Mouse (Mus musculus): ENCODE data around the gene Cacnb2. TPM values are rescaled to one million over a fixed set of nuclear protein-coding genes. Genes with fewer than 3 reads are reported as not detected.

Cacnb2 gene
- 1.3 and 2.3 TPM in 2 replicates for polyA plus RNA-seq (2015; fragmentation: Nextera tagmentation; extraction: Ambion mirVana)

DNA sequence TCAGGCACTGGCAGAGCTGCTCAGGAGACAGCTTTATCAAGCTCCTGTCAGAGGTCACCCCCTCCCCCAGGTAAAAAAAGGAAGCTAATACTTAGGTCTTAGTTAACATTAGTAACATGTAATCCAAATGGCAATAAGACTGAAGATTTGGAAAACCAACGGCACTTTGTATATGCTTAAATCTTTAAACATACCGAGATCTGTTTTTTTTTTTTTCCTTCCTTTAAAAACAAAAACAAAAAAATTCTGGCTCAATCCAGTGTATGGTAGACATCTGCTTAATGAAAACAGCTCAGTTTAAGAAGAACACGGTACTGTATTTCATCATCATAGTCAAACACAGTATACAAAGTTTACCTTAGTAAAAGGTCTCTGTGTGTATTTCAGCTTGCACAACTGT is at the start of gene Cacnb2:
TSS of gene Cacnb2 (plus strand) at position 301 of the 400 bp plus-strand sequence.
- Histone ChIP-seq H3K9me3 (ENCODE audit: control insufficient read depth, low read length) (no peaks in the 10 kb centered on the region), H3K4me2 (ENCODE audit: low read depth, low read length) (peak within 1 kb of the TSS; percentile 98), H3K4me1 (ENCODE audit: control insufficient read depth, insufficient read depth, low read length) (peaks cover 6% of the 10 kb centered on the region), H3K36me3 (ENCODE audit: control insufficient read depth, insufficient read depth, low read length) (no peaks in the 10 kb centered on the region), H3K4me3 (ENCODE audit: low read length) (peak within 1 kb of the TSS; percentile 65), H3K27ac (ENCODE audit: low read length) (peak within 1 kb of the TSS; percentile 54; the same call in 1 of the 2 replicates), H3K9ac (ENCODE audit: low read depth, low read length) (peak within 1 kb of the TSS; percentile 76), H3K27me3 (replicated peaks; ENCODE audit: control insufficient read depth, insufficient read depth, low read length) (peaks cover 6% of the 10 kb centered on the region; the same call in 1 of the 2 replicates)
- WGBS, result 52% methylated on average over 3 of the region's 3 CpGs
- ATAC-seq, result no peak

GRCm38 (mm10) chr2:14568020-14568419 is 34.9 kb upstream of the Cacnb2 start:
- H3K27me3 ChIP-seq (replicated peaks; ENCODE audit: control insufficient read depth, insufficient read depth, low read length), result no peaks in the 10 kb centered on the region
- H3K36me3 ChIP-seq (ENCODE audit: control insufficient read depth, insufficient read depth, low read length), result no peaks in the 10 kb centered on the region
- no peaks in the 10 kb centered on the region for H3K9me3 ChIP-seq (ENCODE audit: control insufficient read depth, low read length)
- no peak overlapping the region for H3K4me2 ChIP-seq (ENCODE audit: low read depth, low read length)
- WGBS, result 23% methylated on average over 2 of the region's 2 CpGs
- H3K9ac ChIP-seq (ENCODE audit: low read depth, low read length), result no peak overlapping the region
- ATAC-seq, result no peak
- H3K4me1 ChIP-seq (ENCODE audit: control insufficient read depth, insufficient read depth, low read length), result no peaks in the 10 kb centered on the region
- no peak overlapping the region for H3K4me3 ChIP-seq (ENCODE audit: low read length)
- H3K27ac ChIP-seq (ENCODE audit: low read length), result no peak overlapping the region

- no peaks in the 10 kb centered on the region for H3K36me3 ChIP-seq (ENCODE audit: control insufficient read depth, insufficient read depth, low read length)
- no peak overlapping the region for H3K27ac ChIP-seq (ENCODE audit: low read length)
- H3K9me3 ChIP-seq (ENCODE audit: control insufficient read depth, low read length), result no peaks in the 10 kb centered on the region
- H3K27me3 ChIP-seq (replicated peaks; ENCODE audit: control insufficient read depth, insufficient read depth, low read length), result no peaks in the 10 kb centered on the region
- no peak overlapping the region for H3K4me2 ChIP-seq (ENCODE audit: low read depth, low read length)
- no peak overlapping the region for H3K9ac ChIP-seq (ENCODE audit: low read depth, low read length)
- ATAC-seq, result no peak
- H3K4me1 ChIP-seq (ENCODE audit: control insufficient read depth, insufficient read depth, low read length), result no peaks in the 10 kb centered on the region
- H3K4me3 ChIP-seq (ENCODE audit: low read length), result no peak overlapping the region
These were observed 31.6 kb upstream of the Cacnb2 start for GRCm38 (mm10) chr2:14571300-14571699.

DNA sequence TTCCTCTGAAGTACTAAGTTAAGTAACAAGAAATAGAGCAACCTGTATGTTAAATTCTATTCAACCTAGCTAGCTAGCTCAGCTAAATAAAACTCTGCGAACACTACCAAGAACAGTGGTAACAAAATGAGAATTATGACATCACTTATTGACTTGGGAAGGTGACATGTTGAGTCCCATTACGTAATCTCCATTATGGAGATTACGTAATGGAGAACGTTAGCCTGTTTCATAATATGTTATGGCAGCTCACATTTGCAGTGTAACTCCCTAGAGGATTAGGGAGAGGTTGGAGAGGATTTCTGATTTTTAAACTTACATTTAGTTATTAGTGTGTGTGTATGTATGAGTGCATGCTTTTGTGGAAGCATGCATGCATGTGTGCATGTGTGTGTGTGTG is 13.3 kb upstream of the Cacnb2 start:
- H3K27ac ChIP-seq (ENCODE audit: low read length), result no peak overlapping the region
- H3K4me1 ChIP-seq (ENCODE audit: control insufficient read depth, insufficient read depth, low read length), result no peaks in the 10 kb centered on the region
- H3K4me2 ChIP-seq (ENCODE audit: low read depth, low read length), result no peak overlapping the region
- H3K36me3 ChIP-seq (ENCODE audit: control insufficient read depth, insufficient read depth, low read length), result no peaks in the 10 kb centered on the region
- WGBS, result 89% methylated on average over 4 of the region's 4 CpGs
- no peak overlapping the region for H3K9ac ChIP-seq (ENCODE audit: low read depth, low read length)
- no peaks in the 10 kb centered on the region for H3K9me3 ChIP-seq (ENCODE audit: control insufficient read depth, low read length)
- no peaks in the 10 kb centered on the region for H3K27me3 ChIP-seq (replicated peaks; ENCODE audit: control insufficient read depth, insufficient read depth, low read length)
- no peak for ATAC-seq
- no peak overlapping the region for H3K4me3 ChIP-seq (ENCODE audit: low read length)

DNA sequence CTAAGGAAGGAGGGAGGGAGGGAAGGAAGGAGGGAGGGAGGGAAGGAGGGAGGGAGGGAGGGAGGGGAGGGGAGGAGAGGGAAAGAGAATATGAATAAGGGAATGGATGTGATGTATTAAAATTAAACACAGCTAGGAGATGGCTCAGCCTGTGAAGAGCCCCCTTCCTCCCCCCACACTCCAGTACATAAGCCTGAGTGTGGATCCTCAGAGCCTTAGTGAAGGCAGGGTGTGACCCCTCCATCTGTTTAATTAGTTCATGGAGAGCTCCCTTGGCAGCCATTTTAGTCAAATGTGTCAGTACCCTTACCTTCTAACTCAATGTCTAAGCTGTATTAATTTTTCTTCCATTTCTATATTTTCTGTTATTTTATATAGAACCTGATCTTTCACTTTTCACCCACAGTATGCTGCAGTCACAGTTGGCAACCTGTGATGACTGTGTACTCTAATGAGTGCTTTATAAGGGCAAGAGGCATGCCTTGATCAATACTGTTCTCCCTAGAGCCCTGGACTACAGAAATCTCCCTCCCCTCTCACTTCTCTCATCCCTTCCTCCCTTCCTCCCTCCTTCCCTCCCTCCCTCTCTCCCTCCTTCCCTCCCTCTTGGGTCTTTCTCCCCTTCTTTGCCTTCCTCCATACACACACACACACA is 4.9 kb upstream of the Cacnb2 start:
- Histone ChIP-seq H3K9me3 (ENCODE audit: control insufficient read depth, low read length) (no peaks in the 10 kb centered on the region), H3K4me2 (ENCODE audit: low read depth, low read length) (no peak overlapping the region), H3K4me3 (ENCODE audit: low read length) (no peak overlapping the region), H3K4me1 (ENCODE audit: control insufficient read depth, insufficient read depth, low read length) (no peaks in the 10 kb centered on the region), H3K27ac (ENCODE audit: low read length) (no peak overlapping the region), H3K27me3 (replicated peaks; ENCODE audit: control insufficient read depth, insufficient read depth, low read length) (no peaks in the 10 kb centered on the region), H3K36me3 (ENCODE audit: control insufficient read depth, insufficient read depth, low read length) (no peaks in the 10 kb centered on the region), H3K9ac (ENCODE audit: low read depth, low read length) (no peak overlapping the region)
- no peak for ATAC-seq

DNA sequence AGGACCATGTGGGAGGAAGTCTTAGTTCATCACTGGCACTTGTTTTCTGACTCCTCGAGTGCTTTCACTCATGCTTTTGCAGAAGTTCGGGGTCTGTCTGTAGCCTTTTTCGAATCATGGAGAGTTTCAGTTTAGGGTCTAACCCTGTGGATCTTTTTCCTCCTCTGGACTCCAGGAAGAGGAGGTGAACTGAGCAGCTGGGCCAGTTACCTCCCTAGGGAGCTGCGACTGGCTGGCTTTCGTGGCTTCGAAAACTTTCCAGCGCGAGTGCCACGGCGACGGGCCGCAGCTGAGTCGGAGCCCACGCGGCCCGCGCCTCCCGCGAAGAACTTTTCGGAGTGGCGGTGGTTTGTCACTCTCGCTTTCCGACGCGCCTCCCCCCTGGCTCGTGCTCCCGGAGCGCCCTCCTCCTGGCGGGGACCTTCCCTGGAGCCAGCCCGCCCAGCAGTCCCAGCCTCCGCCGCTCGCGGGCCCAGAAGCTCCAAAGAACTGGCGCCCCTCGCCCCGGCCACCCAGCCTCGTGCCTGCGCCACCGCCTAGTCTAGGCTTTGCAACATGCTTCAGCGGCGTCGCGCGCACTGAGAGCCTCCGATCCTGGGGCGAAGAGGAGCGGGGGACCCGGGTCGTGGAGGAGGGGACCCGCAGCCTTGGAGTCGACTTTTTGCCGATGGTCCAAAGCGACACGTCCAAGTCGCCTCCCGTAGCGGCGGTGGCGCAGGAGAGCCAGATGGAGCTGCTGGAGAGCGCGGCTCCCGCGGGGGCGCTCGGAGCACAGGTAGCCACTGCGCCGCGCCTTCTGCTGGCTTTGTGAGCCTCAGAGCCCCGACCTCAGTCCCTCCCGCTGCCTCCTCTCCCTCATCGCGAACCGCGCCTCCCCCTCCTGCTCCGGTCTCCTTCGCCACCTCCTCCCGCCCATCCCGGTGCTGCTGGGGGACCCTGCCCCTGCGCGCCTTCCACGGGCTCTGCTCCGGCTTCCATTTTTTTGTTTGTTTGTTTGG is 1.2 kb downstream of the Cacnb2 start:
- Histone ChIP-seq H3K9me3 (ENCODE audit: control insufficient read depth, low read length) (no peaks in the 10 kb centered on the region), H3K36me3 (ENCODE audit: control insufficient read depth, insufficient read depth, low read length) (no peaks in the 10 kb centered on the region), H3K27ac (ENCODE audit: low read length) (peak overlapping the region; percentile 54), H3K4me1 (ENCODE audit: control insufficient read depth, insufficient read depth, low read length) (peaks cover 6% of the 10 kb centered on the region), H3K27me3 (replicated peaks; ENCODE audit: control insufficient read depth, insufficient read depth, low read length) (peaks cover 6% of the 10 kb centered on the region; the same call in 1 of the 2 replicates), H3K4me3 (ENCODE audit: low read length) (peak overlapping the region; percentile 65), H3K9ac (ENCODE audit: low read depth, low read length) (peak overlapping the region; percentile 76), H3K4me2 (ENCODE audit: low read depth, low read length) (peak overlapping the region; percentile 98)
- under 1% methylated on average over 83 of the region's 83 CpGs for WGBS
- peak; percentile 91 for ATAC-seq

GRCm38 (mm10) chr2:14604791-14605190 is 1.9 kb downstream of the Cacnb2 start:
- Histone ChIP-seq H3K4me3 (ENCODE audit: low read length) (peak overlapping the region; percentile 65), H3K27me3 (replicated peaks; ENCODE audit: control insufficient read depth, insufficient read depth, low read length) (peaks cover 6% of the 10 kb centered on the region; the same call in 1 of the 2 replicates), H3K9me3 (ENCODE audit: control insufficient read depth, low read length) (no peaks in the 10 kb centered on the region), H3K9ac (ENCODE audit: low read depth, low read length) (peak overlapping the region; percentile 76), H3K4me1 (ENCODE audit: control insufficient read depth, insufficient read depth, low read length) (peaks cover 6% of the 10 kb centered on the region), H3K4me2 (ENCODE audit: low read depth, low read length) (peak overlapping the region; percentile 98), H3K27ac (ENCODE audit: low read length) (no peak overlapping the region), H3K36me3 (ENCODE audit: control insufficient read depth, insufficient read depth, low read length) (no peaks in the 10 kb centered on the region)
- peak; percentile 70 for ATAC-seq
- WGBS, result under 1% methylated on average over 22 of the region's 22 CpGs

DNA sequence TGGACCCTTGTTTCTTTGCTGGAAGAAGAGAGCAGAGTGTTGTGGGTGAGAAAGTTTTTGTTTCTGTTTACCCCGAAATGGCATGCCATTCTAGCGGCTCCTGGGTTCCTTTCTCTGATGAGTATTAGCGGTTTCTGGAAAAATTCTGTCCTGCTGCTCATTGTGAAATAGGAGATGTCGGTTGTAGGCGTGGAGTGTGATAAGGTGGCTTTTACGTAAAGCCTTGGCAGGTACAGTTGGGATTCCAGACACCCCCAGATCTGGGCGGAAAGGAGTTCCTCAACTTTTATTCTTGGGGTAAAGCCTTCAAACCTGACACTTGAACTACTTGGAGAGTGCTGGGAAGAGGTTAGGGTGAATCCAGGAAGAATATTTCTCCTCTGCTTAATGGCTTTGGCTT is 2.3 kb downstream of the Cacnb2 start:
- no peak for ATAC-seq
- Histone ChIP-seq H3K4me2 (ENCODE audit: low read depth, low read length) (peak overlapping the region; percentile 98), H3K4me1 (ENCODE audit: control insufficient read depth, insufficient read depth, low read length) (peaks cover 6% of the 10 kb centered on the region), H3K27me3 (replicated peaks; ENCODE audit: control insufficient read depth, insufficient read depth, low read length) (peaks cover 6% of the 10 kb centered on the region; the same call in 1 of the 2 replicates), H3K36me3 (ENCODE audit: control insufficient read depth, insufficient read depth, low read length) (no peaks in the 10 kb centered on the region), H3K4me3 (ENCODE audit: low read length) (peak overlapping the region; percentile 65), H3K9me3 (ENCODE audit: control insufficient read depth, low read length) (no peaks in the 10 kb centered on the region), H3K9ac (ENCODE audit: low read depth, low read length) (peak overlapping the region; percentile 76), H3K27ac (ENCODE audit: low read length) (no peak overlapping the region)
- WGBS, result 10% methylated on average over 7 of the region's 7 CpGs

- H3K27me3 ChIP-seq (replicated peaks; ENCODE audit: control insufficient read depth, insufficient read depth, low read length), result peaks cover 6% of the 10 kb centered on the region; the same call in 1 of the 2 replicates
- H3K9ac ChIP-seq (ENCODE audit: low read depth, low read length), result no peak overlapping the region
- peaks cover 4% of the 10 kb centered on the region for H3K4me1 ChIP-seq (ENCODE audit: control insufficient read depth, insufficient read depth, low read length)
- no peak overlapping the region for H3K4me2 ChIP-seq (ENCODE audit: low read depth, low read length)
- no peaks in the 10 kb centered on the region for H3K36me3 ChIP-seq (ENCODE audit: control insufficient read depth, insufficient read depth, low read length)
- H3K9me3 ChIP-seq (ENCODE audit: control insufficient read depth, low read length), result no peaks in the 10 kb centered on the region
- 65% methylated on average over 4 of the region's 4 CpGs for WGBS
- no peak overlapping the region for H3K4me3 ChIP-seq (ENCODE audit: low read length)
- no peak overlapping the region for H3K27ac ChIP-seq (ENCODE audit: low read length)
- no peak for ATAC-seq
These were observed 5.7 kb downstream of the Cacnb2 start for GRCm38 (mm10) chr2:14608606-14609005.
